ENCODE assay signal across 9 mouse cellular contexts in the genomic region with DNA sequence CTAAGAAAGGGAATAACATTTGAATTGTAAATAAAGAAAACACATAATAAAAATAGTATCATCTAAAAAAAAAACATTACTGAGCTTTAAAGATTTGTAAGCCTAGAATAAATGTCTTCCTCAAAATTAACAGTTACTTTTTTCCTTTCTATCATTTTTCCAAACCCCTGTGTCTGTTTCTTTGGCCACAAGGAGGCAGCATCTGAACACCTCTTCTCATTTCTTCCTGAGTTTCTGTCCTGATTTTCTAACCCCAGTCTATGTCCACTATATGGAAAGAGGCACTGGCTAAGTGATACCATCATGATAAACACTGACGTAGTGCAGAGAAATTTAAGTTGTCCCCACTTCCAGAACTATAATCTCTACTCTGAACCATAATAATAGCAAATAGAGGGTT. TPM values are rescaled to one million over a fixed set of nuclear protein-coding genes. Genes with fewer than 3 reads are reported as not detected.
DNase-seq lines count a peak whose midpoint lies in the region; ATAC-seq and TF ChIP-seq lines count a peak whose summit lies in the region.
"Had no signal": no experiment of that assay in that cellular context is flagged by ENCODE, and none has a peak within 500 bp of the region (broad histone marks: within the 10 kb centered on the region; RNA-seq: fewer than 3 reads in every experiment).

No protein-coding gene starts in this region.

- no peaks in the 10 kb centered on the region for H3K4me1 ChIP-seq in forebrain, embryonic 14.5 days (ENCODE audit: control insufficient read depth, insufficient read depth, low read length)
- H3K4me1 ChIP-seq in forebrain, embryonic 16.5 days (replicated peaks; ENCODE audit: control insufficient read depth, insufficient read depth, low read length) = no peaks in the 10 kb centered on the region
- no peaks in the 10 kb centered on the region for H3K4me1 ChIP-seq in lung, adult 2 months (ENCODE audit: control insufficient read depth, insufficient read depth, low read length)
- H3K4me1 ChIP-seq: embryonic facial prominence, embryonic 15.5 days had no signal

- TF ChIP-seq POLR2A in lung, adult 2 months (IDR thresholded peaks at IDR 0.05; ENCODE audit: borderline replicate concordance, extremely low read depth, low read depth, low read length) = no peak

- H3K36me3 ChIP-seq in forebrain, embryonic 14.5 days (ENCODE audit: control insufficient read depth, insufficient read depth, low read length) = no peaks in the 10 kb centered on the region
- no peaks in the 10 kb centered on the region for H3K36me3 ChIP-seq in forebrain, embryonic 16.5 days (ENCODE audit: control insufficient read depth, insufficient read depth)
- H3K36me3 ChIP-seq: embryonic facial prominence, embryonic 15.5 days had no signal

- H3K9ac ChIP-seq in forebrain, embryonic 14.5 days (ENCODE audit: low read length) = no peak overlapping the region
- no peak overlapping the region for H3K9ac ChIP-seq in forebrain, embryonic 16.5 days (replicated peaks; ENCODE audit: low read depth, low read length)
- H3K9ac ChIP-seq: embryonic facial prominence, embryonic 15.5 days had no signal

- no peaks in the 10 kb centered on the region for H3K9me3 ChIP-seq in forebrain, embryonic 14.5 days (replicated peaks; ENCODE audit: control insufficient read depth, low read length)
- H3K9me3 ChIP-seq in forebrain, embryonic 16.5 days (ENCODE audit: control insufficient read depth, low read length) = no peaks in the 10 kb centered on the region
- H3K9me3 ChIP-seq: embryonic facial prominence, embryonic 15.5 days had no signal

- DNase-seq in forebrain, embryonic 14.5 days (ENCODE audit: low spot score) = peak; percentile 48
- peak; percentile 3 for DNase-seq in lung, postnatal 14 days
- no peak for DNase-seq in lung, adult 2 months
- DNase-seq in embryo, embryonic 9.5 days (ENCODE audit: extremely low spot score) = peak; percentile 8
- peak; percentile 55 for DNase-seq in retina, postnatal 1 day
- DNase-seq in spleen, adult 12 weeks (ENCODE audit: low spot score) = no peak
- DNase-seq in natural killer cell, adult 2 months (ENCODE audit: low spot score in 2 of 2) = no peak

- ATAC-seq in forebrain, embryonic 14.5 days = 0 out of 2 replicates have a peak, but pooled peaks have one; percentile 46
- ATAC-seq in forebrain, embryonic 16.5 days = no peak

- no peak overlapping the region for H3K4me2 ChIP-seq in forebrain, embryonic 14.5 days (ENCODE audit: low read length)
- H3K4me2 ChIP-seq in forebrain, embryonic 16.5 days (ENCODE audit: low read length) = no peak overlapping the region
- H3K4me2 ChIP-seq: embryonic facial prominence, embryonic 15.5 days had no signal

- 27% methylated on average over 1 of the region's 1 CpGs for WGBS in forebrain, embryonic 14.5 days
- WGBS in forebrain, embryonic 16.5 days = 33% methylated on average over 1 of the region's 1 CpGs
- 32% methylated on average over 1 of the region's 1 CpGs for WGBS in lung, adult 2 months

- H3K27ac ChIP-seq in forebrain, embryonic 14.5 days (ENCODE audit: low read depth, low read length) = no peak overlapping the region
- H3K27ac ChIP-seq in forebrain, embryonic 16.5 days (ENCODE audit: low read length) = no peak overlapping the region
- H3K27ac ChIP-seq: embryonic facial prominence, embryonic 15.5 days had no signal

- H3K27me3 ChIP-seq in forebrain, embryonic 14.5 days (replicated peaks; ENCODE audit: control insufficient read depth, insufficient read depth, low read length) = no peaks in the 10 kb centered on the region
- H3K27me3 ChIP-seq in forebrain, embryonic 16.5 days (replicated peaks; ENCODE audit: control insufficient read depth, insufficient read depth, low read length) = no peaks in the 10 kb centered on the region
- H3K27me3 ChIP-seq: embryonic facial prominence, embryonic 15.5 days had no signal

- no peak for TF ChIP-seq CTCF in lung, adult 2 months (IDR thresholded peaks at IDR 0.05; ENCODE audit: insufficient read depth, low read length)

- H3K4me3 ChIP-seq in forebrain, embryonic 14.5 days (ENCODE audit: low read depth, low read length) = no peak overlapping the region
- no peak overlapping the region for H3K4me3 ChIP-seq in forebrain, embryonic 16.5 days (replicated peaks; ENCODE audit: low read length)
- no peak overlapping the region for H3K4me3 ChIP-seq in lung, adult 2 months (replicated peaks; ENCODE audit: extremely low read depth, low read depth, low read length)
- H3K4me3 ChIP-seq: embryonic facial prominence, embryonic 15.5 days had no signal

RNA-seq across cellular contexts. Expression of gene Soga3, which starts 55.8 kb away (rescaled TPM):
- polyA plus RNA-seq in forebrain, embryonic 14.5 days (2014; fragmentation: Nextera tagmentation; extraction: Ambion mirVana) = 47.0 and 74.8 TPM in 2 replicates
- polyA plus RNA-seq in forebrain, embryonic 16.5 days (2015; fragmentation: Nextera tagmentation; extraction: Ambion mirVana) = 101 and 106 TPM in 2 replicates
- polyA plus RNA-seq in lung, adult 2 months (2012; rRNA removed) = 0.04 TPM in 1 of 2 replicates, not detected in the other

Comparison
In these comparisons a context has a peak if more than half of its experiments do, and no peak if none do; other contexts are left out.
1. DNase-seq: peak in forebrain, embryonic 14.5 days (single experiment), lung, postnatal 14 days (single experiment), embryo, embryonic 9.5 days (single experiment) and retina, postnatal 1 day (single experiment); none in lung, adult 2 months (single experiment), spleen, adult 12 weeks (single experiment) and natural killer cell, adult 2 months (0 of 2).
2. RNA of gene Soga3, which starts 55.8 kb away (polyA plus RNA-seq): 101 to 106 TPM in forebrain, embryonic 16.5 days and 47.0 to 74.8 TPM in forebrain, embryonic 14.5 days; 0.04 TPM in lung, adult 2 months; every median in the first group is over 10 times any median in the second.